Mouse (Mus musculus): ENCODE measurements at regions not wholly inside any gene's neighbourhood (a gene's known extent, or its start where the extent isn't known, plus 50 kb on each side); places are given as distances from the start of the nearest gene placed in this dataset.

GRCm38 (mm10) chr14:80789131-80789530, 805.2 kb downstream of the Olfm4 start:
- intact Hi-C loops (cut with DNase I), result no loop called here
- DNase-seq, result no peak

DNA sequence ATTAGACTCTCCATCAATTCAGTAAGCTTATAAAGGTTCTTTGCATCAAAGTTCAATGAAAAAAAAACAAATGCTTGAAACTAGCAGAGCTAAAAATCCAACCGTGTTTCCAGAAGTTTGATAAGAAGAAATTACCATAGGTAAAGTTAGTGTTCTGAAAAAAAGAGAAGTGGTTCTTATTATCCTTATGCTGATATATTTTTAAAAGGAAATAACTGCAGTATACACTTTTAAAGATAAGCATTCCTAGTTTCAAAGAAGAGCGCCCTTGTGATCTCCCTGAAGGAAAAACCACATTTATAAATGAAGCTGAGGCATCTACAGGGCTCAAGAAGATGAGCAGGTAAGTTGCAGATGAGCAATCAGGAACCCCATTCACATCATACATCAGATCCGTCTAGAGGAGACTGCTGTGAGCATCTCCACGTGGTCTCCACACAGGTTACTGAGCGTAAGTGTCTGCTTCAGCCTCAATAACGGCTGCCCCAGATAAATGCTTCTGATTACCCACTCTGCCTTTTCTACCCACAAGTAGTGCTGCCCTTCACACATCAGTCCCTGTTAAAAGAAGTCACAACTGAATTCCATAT, 815.6 kb downstream of the Olfm4 start:
- intact Hi-C loops (cut with DNase I), result no loop called here
- DNase-seq, result no peak

DNA sequence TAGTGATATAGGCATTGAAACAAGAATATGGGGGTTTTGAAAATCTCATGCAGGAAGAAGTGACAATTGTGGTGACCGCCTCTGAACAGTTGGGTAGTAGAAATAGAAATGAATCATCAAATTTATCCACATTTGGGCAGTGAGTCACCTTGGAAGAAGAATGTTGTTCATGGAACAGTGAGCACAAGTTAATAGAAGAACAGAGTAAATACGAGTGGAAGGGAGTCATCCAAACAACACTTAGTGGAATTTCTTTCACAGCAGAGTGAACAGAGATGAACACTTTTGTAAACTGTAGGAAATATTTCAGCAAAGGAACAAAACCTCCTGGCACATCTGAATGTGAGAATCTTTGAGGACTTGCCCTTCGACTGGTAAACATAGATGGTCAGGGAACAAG, 846.6 kb downstream of the Olfm4 start:
- DNase-seq, result no peak
- intact Hi-C loops (cut with DNase I), result no loop called here

DNA sequence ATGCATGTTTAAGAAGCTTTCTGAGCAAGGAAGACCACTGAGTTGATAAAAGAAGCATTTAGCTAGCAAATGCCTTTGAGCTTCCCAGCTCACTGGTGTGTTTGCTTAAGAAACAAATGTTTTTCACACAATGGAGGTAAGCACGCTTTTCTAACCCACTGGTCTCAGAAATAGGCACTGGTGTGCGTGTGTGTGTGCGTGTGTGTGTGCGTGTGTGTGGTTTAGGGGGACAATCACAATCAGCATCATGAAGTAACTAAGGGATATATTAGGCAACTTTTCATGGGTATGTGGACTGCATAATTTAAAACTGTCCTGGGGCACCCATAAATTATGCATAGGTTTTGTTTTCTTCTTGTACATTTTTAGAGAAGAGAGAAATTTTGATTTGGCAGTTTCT, 860.7 kb downstream of the Olfm4 start:
- intact Hi-C loops (cut with DNase I), result no loop called here
- DNase-seq, result no peak

- peak; percentile 27 to 63 for DNase-seq
- intact Hi-C loops (cut with DNase I), result no loop called here
These were observed 861.8 kb downstream of the Olfm4 start for GRCm38 (mm10) chr14:80845576-80846269.

DNA sequence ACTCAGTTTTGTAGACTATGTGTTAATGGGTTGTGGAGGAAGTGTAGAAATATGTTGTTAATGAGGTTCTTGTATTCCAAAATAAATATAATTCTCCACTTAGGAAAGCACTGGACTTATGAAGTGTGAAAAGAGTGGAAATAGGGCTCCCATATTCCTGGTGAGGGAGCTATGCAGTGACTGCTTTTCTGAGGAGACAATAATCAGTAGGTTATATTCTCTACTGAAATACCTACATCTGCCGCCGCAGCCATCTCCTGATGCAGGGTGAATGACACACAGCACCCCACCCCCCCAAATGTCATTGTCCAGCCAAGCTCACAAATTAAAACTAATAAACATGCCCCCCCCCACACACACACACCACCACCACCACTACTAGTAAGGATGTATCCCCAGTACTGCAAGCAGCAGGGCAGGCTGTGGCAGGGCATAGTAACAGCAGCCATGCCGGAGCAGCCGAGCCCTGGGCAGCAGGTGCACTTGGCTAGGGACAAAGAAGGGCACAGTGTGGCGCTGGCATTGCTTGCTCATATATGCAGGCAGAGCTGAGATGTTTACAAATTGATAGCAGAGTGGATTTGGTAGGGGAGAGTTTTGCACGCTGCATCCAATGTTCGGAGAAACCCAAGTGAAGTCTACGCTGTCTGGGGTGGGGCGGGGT, 862.7 kb downstream of the Olfm4 start:
- no peak for DNase-seq
- intact Hi-C loops (cut with DNase I), result no loop called here

Measured in heart, postnatal 14 days (tissue).